In genomic region chr6:6690188-6690587, GRCm38 (mm10) we compare ENCODE assay signal across 25 mouse cellular contexts.
DNase-seq lines count a peak whose midpoint lies in the region; ATAC-seq and TF ChIP-seq lines count a peak whose summit lies in the region.
"Had no signal": no experiment of that assay in that cellular context is flagged by ENCODE, and none has a peak within 500 bp of the region (broad histone marks: within the 10 kb centered on the region; RNA-seq: fewer than 3 reads in every experiment).

No protein-coding gene starts in this region.

- no peak overlapping the region for H3K4me2 ChIP-seq in kidney, embryonic 15.5 days
- no peak overlapping the region for H3K4me2 ChIP-seq in lung, embryonic 16.5 days (ENCODE audit: low read depth, low read length)
- H3K4me2 ChIP-seq in lung, postnatal 0 days (replicated peaks; ENCODE audit: low read depth, low read length), result no peak overlapping the region
- H3K4me2 ChIP-seq: embryonic facial prominence, embryonic 12.5 days; forebrain, embryonic 13.5 days had no signal

- no peaks in the 10 kb centered on the region for H3K36me3 ChIP-seq in kidney, embryonic 15.5 days
- H3K36me3 ChIP-seq in lung, embryonic 16.5 days (ENCODE audit: control insufficient read depth, insufficient read depth, low read length), result no peaks in the 10 kb centered on the region
- H3K36me3 ChIP-seq in lung, postnatal 0 days (ENCODE audit: insufficient read depth, low read length), result no peaks in the 10 kb centered on the region
- H3K36me3 ChIP-seq: embryonic facial prominence, embryonic 10.5 days; embryonic facial prominence, embryonic 12.5 days; G1E had no signal

- H3K4me1 ChIP-seq in kidney, embryonic 15.5 days, result no peaks in the 10 kb centered on the region
- no peaks in the 10 kb centered on the region for H3K4me1 ChIP-seq in lung, embryonic 16.5 days (replicated peaks; ENCODE audit: control insufficient read depth, insufficient read depth, low read length)
- no peaks in the 10 kb centered on the region for H3K4me1 ChIP-seq in lung, postnatal 0 days (ENCODE audit: insufficient read depth, low read depth, low read length)

- WGBS in kidney, embryonic 15.5 days, result 72% methylated on average over 5 of the region's 5 CpGs
- WGBS in lung, embryonic 16.5 days, result 50% methylated on average over 5 of the region's 5 CpGs
- WGBS in lung, postnatal 0 days, result 53% methylated on average over 5 of the region's 5 CpGs

- 0 out of 2 replicates have a peak, but pooled peaks have one; percentile 38 for ATAC-seq in frontal cortex, adult (ENCODE audit: low TSS enrichment)
- ATAC-seq in kidney, embryonic 15.5 days (replicated peaks; ENCODE audit: low FRiP score), result no peak
- ATAC-seq in lung, embryonic 16.5 days (ENCODE audit: low read depth), result peak; percentile 61; the same call in 1 of the 2 replicates
- no peak for ATAC-seq in lung, postnatal 0 days
- ATAC-seq: activated CD4-positive, CD25-positive, alpha-beta regulatory T cell, adult 4 months; CD4-positive, CD25-positive, alpha-beta regulatory T cell, adult 4 months; forebrain, embryonic 13.5 days; Patski had no signal

- H3K27me3 ChIP-seq in kidney, embryonic 15.5 days, result no peaks in the 10 kb centered on the region
- no peaks in the 10 kb centered on the region for H3K27me3 ChIP-seq in lung, embryonic 16.5 days (ENCODE audit: control insufficient read depth, insufficient read depth, low read depth, low read length)
- no peaks in the 10 kb centered on the region for H3K27me3 ChIP-seq in lung, postnatal 0 days (replicated peaks; ENCODE audit: insufficient read depth, low read length)
- H3K27me3 ChIP-seq: CH12.LX; embryonic facial prominence, embryonic 12.5 days; forebrain, embryonic 13.5 days had no signal

- TF ChIP-seq EP300 in lung, postnatal 0 days (IDR thresholded peaks at IDR 0.05), result no peak

- no peak overlapping the region for H3K27ac ChIP-seq in kidney, embryonic 15.5 days
- H3K27ac ChIP-seq in lung, embryonic 16.5 days (ENCODE audit: low read length), result no peak overlapping the region
- no peak overlapping the region for H3K27ac ChIP-seq in lung, postnatal 0 days (ENCODE audit: low read length)
- H3K27ac ChIP-seq: embryonic facial prominence, embryonic 10.5 days; embryonic facial prominence, embryonic 12.5 days; forebrain, embryonic 13.5 days had no signal

- no peak overlapping the region for H3K9ac ChIP-seq in kidney, embryonic 15.5 days
- no peak overlapping the region for H3K9ac ChIP-seq in lung, embryonic 16.5 days (ENCODE audit: low read length)
- no peak overlapping the region for H3K9ac ChIP-seq in lung, postnatal 0 days (replicated peaks; ENCODE audit: low read depth)
- H3K9ac ChIP-seq: embryonic facial prominence, embryonic 12.5 days; forebrain, embryonic 13.5 days had no signal

- no peak for DNase-seq in frontal cortex, postnatal 36 days (ENCODE audit: low spot score in 2 of 2)
- DNase-seq in kidney, postnatal 10 days, result peak; percentile 32
- peak; percentile 44 to 49 for DNase-seq in kidney, postnatal 4 days
- no peak for DNase-seq in kidney, adult 8-10 months
- no peak for DNase-seq in lung, postnatal 0 days (ENCODE audit: low spot score)
- DNase-seq: adrenal gland, adult 8-10 months; adrenal gland, postnatal 14 days; adrenal gland, postnatal 36 days; B cell, adult 2 months; cerebellum, adult 11-12 months; cerebellum, adult 2 months; cerebellum, adult 9-10 months; cerebellum, postnatal 10 days; cerebellum, postnatal 25 days had no signal

- H3K9me3 ChIP-seq in kidney, embryonic 15.5 days (replicated peaks), result no peaks in the 10 kb centered on the region
- H3K9me3 ChIP-seq in lung, embryonic 16.5 days (ENCODE audit: control insufficient read depth, low read length), result no peaks in the 10 kb centered on the region
- no peaks in the 10 kb centered on the region for H3K9me3 ChIP-seq in lung, postnatal 0 days (ENCODE audit: low read length)
- H3K9me3 ChIP-seq: embryonic facial prominence, embryonic 10.5 days; embryonic facial prominence, embryonic 12.5 days; forebrain, embryonic 13.5 days; G1E had no signal

- TF ChIP-seq CTCF in lung, postnatal 0 days (IDR thresholded peaks at IDR 0.05), result no peak

- H3K4me3 ChIP-seq in kidney, embryonic 15.5 days (replicated peaks), result no peak overlapping the region
- H3K4me3 ChIP-seq in lung, embryonic 16.5 days (ENCODE audit: low read length), result no peak overlapping the region
- no peak overlapping the region for H3K4me3 ChIP-seq in lung, postnatal 0 days (ENCODE audit: low read depth, low read length)
- H3K4me3 ChIP-seq: embryonic facial prominence, embryonic 10.5 days; embryonic facial prominence, embryonic 12.5 days; forebrain, embryonic 13.5 days had no signal

Comparison
In these comparisons a context has a peak if more than half of its experiments do, and no peak if none do; other contexts are left out.
1. ATAC-seq: peak in frontal cortex, adult (single experiment) and lung, embryonic 16.5 days (single experiment); none in kidney, embryonic 15.5 days (single experiment) and lung, postnatal 0 days (single experiment).
2. DNase-seq: peak in kidney, postnatal 10 days (single experiment) and kidney, postnatal 4 days (2 of 2); none in frontal cortex, postnatal 36 days (0 of 2), kidney, adult 8-10 months (0 of 2) and lung, postnatal 0 days (single experiment).